Mouse (Mus musculus) frontal cortex, postnatal 25 days (tissue): Measurements from ENCODE around the gene Wee1.
A peak's percentile ranks its signal among the peaks of the same experiment; 100 is the strongest.
"Not testable (repeated sequence)": the region's sequence is repeated elsewhere in the genome, so short reads cannot be mapped to it uniquely, and the experiment has no call there.

Source experiments
- DNase-seq, 2 experiments: peaks; one replicate each; pipeline ENCODE4 v3.0.0; 2022; ENCODE audit warnings: low spot score in 2 of 2

Wee1 gene

DNA sequence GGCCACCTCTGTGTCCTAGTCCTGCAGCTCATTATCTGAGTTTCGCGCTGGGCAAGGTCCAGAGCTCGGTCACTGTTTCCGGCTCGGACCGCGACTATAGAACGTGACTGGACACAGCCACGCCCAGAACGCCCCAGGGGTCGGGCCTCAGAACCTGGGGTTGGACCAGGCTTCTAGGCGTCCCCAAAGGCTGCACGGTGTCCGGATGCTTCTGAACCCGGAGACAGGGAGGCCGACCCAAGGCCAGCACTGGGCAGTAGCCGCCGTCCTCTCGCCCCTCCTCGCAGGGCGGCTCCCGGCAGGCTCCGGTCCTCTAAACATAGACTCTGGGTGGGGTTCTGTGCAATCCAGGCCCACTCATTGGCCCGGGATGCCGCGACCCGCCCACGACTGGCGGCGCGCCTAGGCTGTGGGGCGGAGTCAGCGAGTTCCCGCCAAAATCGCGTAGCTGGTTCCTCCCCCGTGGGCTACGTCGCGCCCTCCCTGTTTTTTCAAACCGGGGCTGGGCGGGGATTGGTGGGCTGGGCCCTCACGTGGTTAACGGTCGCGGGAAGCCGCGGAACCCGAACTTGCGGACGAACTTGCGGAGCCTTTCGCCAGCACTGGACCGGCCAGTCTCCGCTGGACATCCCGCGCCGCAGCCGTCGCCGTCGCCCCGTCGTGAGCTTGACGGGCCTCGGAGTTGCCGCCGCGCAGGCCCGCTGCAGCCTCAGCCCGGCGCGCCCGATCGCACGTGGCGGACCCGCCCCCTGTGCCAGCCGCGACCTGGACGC is at the start of gene Wee1:
TSS of gene Wee1 (plus strand) at position 531 of the 773 bp plus-strand sequence.
- DNase-seq = peak; percentile 92 to 96

DNA sequence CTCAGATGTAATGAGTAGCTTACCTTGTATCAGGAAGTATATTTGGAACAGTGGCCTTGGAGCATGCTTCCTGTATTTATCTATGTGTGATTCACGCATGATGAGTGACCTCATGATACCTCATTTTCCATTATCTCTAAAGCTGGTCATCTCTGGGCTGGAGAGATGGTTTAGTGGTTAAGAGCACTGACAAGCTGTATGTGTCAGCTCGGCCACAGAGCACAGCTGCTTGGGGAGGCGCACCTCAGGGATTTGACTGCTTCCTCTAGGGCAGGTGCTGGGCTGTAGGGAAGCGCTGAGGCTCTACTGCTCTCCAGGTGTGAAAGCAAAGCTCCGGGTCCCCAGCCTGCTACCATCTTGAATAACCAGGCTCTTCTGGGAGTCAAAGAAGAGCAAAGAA is 43.7 kb upstream of the Wee1 start:
- DNase-seq = no peak

DNA sequence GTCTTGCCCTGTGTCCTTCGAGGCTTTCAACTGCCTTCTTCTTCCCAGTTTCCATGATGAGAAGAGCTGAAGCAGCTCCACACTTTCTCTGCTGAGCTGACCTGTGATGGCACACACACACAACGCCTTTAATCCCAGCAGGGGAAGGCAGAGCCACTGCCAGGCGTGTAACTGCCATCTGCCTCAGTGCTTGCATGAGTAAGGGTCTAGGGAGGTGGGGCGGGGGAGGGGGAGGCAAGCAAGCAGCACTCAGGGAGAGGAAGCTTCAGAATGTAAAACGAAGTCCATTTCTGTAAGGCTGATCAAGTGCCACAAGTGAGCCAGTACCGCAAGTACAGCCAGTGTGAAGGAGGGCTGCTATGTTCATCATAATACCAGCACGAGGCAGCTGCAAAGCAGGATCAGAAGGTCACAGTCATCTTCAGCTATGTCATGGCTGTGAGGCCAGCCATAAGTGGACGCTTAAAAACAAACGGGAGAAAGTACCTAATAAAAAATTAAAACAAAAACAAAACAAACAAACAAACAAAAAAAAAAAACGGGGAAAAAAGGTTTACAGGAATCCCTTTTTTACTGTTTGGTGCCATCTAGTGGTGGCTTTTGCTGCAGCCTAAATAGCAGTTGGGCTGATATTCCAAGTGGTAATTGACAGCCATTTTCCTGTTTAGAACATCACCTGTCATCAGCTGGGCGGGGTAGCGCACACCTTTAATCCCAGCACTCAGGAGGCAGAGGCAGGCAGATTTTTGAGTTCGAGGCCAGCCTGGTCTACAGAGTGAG is 38.3 kb upstream of the Wee1 start:
- peak in 1 of 2 experiments; percentile 17 for DNase-seq

GRCm38 (mm10) chr7:110085217-110085616 is 36.6 kb upstream of the Wee1 start:
- no peak for DNase-seq

DNA sequence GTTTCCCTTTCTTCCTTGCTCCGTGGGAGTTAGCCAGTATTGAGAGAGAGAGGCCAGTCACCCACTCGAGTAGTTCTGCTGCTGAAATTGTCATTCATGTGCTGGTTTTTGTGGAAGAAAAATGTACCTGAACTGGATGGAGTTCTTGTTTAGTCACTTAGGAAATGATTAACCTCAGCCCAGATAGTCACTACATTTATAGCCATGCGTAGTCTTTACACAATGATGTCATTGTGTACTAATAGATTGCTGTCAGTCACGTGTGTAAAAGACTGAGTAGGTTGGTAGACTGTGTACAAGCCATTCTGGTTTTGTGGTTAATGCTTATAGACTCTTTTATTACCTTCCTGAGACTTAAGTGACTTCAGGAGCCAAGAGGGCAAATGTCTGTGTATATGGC is 33.9 kb upstream of the Wee1 start:
- DNase-seq = no peak

DNA sequence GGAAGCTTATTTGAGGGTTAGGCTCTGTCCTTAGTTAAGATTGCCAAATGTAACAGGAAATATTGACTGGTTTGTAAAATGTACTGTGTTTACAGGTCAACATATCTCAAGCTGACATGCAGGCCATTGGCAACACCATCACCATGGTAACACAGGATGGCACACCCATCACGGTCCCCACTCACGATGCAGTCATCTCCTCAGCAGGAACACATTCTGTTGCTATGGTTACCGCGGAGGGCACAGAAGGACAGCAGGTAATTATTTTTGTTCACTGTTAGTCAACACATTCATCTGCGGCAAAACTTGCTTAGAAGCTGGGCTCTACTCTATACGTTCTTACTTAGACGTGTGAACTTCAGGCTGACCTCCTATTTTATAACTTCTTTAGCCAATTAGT is 30.2 kb upstream of the Wee1 start:
- peak in 1 of 2 experiments; percentile 9 for DNase-seq

DNA sequence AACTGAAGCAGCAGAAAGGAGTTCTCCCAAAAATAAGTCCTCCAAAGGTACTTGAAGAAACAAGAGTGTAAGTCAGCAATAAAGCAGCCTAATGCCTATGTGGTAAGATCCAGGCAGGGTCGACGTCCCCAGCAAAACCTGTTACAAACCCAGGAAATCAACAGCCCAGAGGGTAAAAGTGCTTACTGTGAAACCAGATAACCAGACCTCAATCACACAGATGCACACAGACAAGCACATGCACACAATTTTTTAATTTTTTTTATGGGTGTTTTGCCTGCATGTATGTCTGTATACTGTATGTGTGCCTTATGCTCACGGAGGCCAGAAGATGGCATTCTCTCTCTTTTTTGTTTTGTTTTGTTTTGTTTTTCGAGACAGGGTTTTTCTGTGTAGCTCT is 25.5 kb upstream of the Wee1 start:
- no peak for DNase-seq

GRCm38 (mm10) chr7:110097106-110097793 is 24.6 kb upstream of the Wee1 start:
- DNase-seq = no peak

GRCm38 (mm10) chr7:110100854-110101253 is 21.0 kb upstream of the Wee1 start:
- no peak for DNase-seq

GRCm38 (mm10) chr7:110101266-110101665 is 20.6 kb upstream of the Wee1 start:
- DNase-seq = no peak

DNA sequence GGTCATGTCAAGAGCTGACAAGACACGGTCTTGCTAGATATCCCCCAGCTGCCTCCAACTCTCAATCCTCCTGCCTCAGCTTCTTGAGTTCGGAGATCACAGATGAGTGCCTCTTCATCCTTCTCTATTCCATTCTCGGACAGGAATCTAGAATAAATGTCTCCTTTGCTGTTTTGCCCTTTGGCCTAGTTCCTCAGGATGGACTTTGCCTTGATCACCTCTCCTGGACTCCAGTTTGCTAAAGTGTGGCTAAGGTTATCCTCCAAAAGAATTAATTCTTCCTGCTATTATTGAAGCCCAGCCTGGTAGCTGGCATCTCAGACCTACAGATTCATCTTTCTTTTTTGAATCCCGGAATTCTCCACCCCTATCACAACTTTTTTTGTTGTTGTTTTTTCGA is 16.8 kb upstream of the Wee1 start:
- no peak for DNase-seq

DNA sequence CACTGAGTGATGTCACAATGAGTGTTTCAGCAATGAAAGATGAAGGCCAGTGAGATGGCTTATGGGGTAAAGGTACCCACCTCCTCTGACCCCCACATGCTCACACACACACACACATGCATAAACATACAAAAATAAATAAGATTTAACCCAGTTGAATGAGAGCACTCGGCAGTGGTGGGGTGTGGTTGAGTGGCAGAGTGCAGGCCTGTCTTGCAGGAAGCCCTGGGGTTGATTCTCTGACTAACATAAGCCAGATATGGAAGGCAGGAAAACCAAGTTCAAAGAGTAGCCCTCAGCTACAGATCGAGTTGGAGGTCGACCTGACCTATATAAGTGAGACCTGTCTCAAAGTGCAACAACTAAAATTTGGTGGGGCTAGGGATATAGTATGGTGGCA is 15.2 kb upstream of the Wee1 start:
- DNase-seq = no peak

DNA sequence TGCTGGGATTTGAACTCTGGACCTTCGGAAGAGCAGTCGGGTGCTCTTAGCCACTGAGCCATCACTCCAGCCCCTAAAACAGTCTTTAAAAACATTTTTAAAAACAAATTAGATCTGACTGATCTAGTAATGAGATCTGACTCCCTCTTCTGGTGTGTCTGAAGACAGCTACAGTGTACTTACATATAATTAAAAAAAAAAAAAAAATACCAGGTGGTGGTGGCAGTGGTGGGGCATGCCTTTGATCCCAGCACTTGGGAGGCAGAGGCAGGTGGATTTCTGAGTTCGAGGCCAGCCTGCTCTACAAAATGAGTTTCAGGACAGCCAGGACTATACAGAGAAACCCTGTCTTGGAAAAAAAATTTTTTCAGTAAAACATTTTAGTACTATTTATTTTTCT is 13.3 kb upstream of the Wee1 start:
- DNase-seq = not testable (repeated sequence)

GRCm38 (mm10) chr7:110108967-110109610 is 12.8 kb upstream of the Wee1 start:
- DNase-seq = no peak

DNA sequence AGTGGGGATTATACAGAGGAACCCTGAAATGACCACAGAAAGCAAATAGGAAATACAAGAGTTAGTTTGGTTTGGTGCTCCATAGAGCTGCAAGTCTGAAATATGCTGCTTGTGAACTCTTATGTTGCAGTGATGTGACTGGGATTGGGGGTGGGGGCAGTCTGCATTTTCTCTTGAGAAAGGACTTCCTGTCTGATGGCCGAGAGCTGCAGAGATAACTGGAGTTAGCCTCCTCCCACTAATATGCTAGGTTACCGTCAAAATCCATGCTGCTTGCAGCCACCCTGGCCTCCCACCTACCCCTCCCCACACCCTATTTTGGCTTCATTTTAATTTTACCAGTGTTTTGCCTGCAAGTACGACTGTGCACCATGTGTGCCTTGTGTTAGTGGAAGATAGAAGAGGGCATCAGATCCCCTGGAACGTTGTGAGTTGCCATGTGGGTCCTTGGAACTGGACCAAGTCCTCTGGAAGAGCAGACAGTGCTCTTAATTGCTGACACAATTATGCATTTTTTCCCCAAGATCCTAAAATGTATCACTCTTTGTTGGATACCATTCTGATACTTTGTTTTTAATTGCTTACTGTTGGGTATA is 11.7 kb upstream of the Wee1 start:
- DNase-seq = no peak

GRCm38 (mm10) chr7:110114699-110115098 is 7.1 kb upstream of the Wee1 start:
- no peak for DNase-seq

GRCm38 (mm10) chr7:110116731-110117291 is 5.0 kb upstream of the Wee1 start:
- no peak for DNase-seq

DNA sequence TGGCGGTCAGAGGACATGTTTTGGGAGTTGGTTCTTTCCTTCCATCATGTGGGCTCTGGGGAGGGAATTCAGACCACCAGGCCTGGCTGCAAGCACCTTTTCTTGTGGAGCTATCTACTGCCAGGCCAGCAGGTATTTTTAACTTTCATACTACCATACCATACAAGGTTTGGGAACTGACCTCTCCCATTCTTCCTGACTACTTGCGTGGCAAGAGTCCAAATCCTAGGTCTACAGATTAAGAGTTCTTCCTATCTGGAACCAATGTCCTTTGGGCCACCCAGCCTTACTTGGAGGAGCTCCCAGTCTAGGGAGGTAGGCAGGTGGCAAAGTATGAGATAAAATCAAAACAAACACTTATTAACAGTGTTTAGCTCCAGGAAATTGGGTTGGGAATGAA is 3.4 kb upstream of the Wee1 start:
- no peak for DNase-seq

DNA sequence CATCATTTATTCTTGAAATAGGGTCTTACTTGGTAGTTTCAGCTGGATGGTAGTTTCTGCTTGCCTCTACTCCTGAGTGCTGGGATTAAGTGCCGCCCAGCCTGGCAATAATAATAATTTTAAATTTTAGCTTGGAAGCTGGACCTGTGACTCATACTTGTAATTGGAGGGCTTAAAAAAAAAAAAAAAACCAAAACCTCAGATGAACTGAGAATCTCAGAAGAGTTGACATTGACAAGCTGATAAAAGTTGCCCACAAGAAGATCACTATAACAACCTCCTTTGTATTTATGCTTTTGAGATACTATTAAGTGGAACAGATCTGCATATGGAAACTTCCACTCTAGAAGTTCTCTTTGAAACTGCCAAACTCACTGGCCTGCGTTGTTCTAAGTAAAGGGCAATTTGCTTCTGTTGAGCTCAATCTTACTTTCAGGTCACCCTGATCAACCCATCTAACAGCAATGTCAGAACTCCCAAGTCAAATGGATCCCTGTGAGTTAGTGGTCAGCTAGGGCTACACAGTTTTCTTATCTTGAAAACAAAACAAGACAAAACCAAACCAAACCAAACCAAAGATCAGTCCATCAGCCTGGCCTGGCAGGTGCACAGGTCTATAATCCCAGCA is 1.6 kb upstream of the Wee1 start:
- no peak for DNase-seq

DNA sequence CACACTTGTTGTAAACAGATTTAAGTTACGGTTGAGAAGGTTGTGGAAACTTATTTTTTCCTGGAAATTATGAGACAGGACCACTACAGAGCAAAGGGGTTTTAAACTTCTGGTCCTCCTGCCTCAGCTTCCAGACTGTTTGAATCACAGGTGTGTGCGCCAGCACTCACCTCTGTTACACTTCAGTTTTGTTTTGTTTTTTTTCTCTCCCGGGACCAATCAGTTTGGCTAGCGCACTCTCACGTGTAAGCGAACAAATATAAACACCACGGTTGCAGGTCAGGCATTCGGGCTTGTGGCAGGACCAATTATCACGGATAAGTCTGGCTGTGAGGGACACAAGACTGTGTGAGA is 707 bp upstream of the Wee1 start:
- DNase-seq = no peak

GRCm38 (mm10) chr7:110122289-110122564 is 381 bp downstream of the Wee1 start:
- DNase-seq = no peak
